Mouse (Mus musculus): Measurements from ENCODE around the gene Syngap1.

The Syngap1 gene

GRCm38 (mm10) chr17:26985503-26986179, 44.6 kb downstream of the Syngap1 start:
- DNase-seq (ENCODE audit: extremely low spot score, low spot score) = no peak

DNA sequence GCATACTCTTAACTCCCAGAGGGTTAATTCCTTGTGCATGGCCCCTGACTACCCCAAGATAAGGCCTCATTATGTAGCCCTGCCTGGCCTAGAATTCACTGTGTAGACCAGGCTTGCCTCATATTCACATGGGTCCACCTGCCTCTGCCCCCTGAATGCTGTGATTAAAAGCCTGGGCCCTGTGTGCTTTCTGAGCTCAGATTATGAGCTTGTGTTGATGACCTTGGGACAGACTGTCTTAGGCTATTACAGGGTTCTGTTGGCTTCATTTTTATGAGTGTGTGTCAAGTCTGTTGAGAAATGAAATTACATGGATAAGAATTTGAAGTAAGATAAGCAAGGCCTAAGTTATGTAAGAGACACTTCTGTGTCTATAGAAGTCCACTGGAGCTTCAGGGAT, 49.5 kb downstream of the Syngap1 start:
- no peak for DNase-seq (ENCODE audit: extremely low spot score, low spot score)

GRCm38 (mm10) chr17:26994410-26994809, 53.4 kb downstream of the Syngap1 start:
- DNase-seq (ENCODE audit: extremely low spot score, low spot score) = no peak

DNA sequence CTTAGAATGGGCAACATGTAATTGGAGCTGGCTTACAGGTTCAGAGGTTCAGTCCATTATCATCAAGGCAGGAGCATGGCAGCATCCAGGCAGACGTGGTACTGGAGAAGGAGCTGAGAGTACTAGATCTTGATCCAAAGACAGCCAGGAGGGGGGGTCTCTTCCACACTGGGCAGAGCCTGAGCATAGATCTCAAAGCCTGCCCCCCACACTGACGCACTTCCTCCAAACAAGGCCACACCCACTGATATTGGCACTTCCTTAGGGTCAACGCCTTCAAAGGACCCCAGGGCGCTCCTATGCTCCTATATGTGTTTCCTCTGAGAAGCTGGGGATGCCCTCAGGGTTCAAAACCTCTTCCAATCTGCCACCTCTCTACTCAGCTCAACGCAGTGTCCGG, 54.0 kb downstream of the Syngap1 start:
- DNase-seq (ENCODE audit: extremely low spot score, low spot score) = no peak

DNA sequence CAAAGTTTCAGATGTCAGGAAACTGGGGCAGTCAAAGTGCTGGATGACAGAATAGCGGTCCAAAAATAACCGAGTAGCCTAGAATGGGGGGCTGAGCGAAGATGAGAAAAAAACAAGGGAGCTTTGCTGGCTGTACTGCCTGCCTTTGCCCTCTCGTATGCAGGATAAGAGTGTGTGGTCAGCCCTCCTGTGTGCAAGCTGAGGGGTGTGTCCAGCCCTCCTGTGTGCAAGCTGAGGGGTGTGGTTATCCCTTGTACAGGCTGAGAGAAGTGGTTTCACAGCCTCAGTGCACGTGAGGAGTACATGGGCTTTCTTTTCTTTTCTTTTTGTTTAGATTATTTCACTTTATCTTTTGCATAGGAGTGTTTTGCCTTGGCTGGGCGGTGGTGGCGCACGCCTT, 54.5 kb downstream of the Syngap1 start:
- DNase-seq (ENCODE audit: extremely low spot score, low spot score) = no peak

GRCm38 (mm10) chr17:26997661-26998060, 56.6 kb downstream of the Syngap1 start:
- no peak for DNase-seq (ENCODE audit: extremely low spot score, low spot score)

DNA sequence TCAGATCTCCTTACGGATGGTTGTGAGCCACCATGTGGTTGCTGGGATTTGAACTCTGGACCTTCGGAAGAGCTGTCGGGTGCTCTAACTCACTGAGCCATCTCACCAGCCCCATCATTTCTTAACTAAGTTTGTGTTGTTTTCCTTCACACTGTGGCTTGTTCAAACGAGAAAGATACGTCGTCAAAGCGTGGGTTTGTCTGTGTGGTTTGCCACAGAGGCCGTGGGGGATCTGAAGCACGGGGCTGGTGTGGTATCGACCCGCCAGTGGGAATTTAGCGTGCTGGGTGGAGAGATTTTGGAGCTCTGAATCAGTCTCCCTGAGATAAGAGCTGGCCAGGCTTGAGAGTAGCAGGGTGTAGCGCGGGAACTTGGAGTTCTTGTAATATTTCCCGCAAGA, 57.2 kb downstream of the Syngap1 start:
- no peak for DNase-seq (ENCODE audit: extremely low spot score, low spot score)

DNA sequence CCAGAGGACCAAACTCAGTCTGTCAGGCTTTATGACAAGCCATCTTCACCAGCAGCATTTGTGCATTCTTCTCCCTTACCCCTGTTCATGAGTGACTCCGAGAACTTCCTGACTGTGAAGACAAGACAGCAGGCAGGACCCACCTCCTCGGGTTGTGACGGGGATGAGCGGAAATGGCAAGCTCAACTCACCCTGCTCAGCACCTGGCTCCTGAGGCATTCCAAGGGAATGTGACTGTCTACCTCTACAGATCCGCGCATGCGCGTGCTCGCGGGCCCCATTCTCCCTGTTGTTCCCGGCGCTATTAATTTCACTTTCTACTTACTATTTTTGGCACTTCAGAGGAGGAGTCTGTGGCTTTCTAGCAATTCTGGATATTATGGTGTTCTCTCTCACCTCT, 58.9 kb downstream of the Syngap1 start:
- DNase-seq (ENCODE audit: extremely low spot score, low spot score) = no peak

- no peak for DNase-seq (ENCODE audit: extremely low spot score, low spot score)
Measured at GRCm38 (mm10) chr17:27001151-27001550, 60.1 kb downstream of the Syngap1 start.

DNA sequence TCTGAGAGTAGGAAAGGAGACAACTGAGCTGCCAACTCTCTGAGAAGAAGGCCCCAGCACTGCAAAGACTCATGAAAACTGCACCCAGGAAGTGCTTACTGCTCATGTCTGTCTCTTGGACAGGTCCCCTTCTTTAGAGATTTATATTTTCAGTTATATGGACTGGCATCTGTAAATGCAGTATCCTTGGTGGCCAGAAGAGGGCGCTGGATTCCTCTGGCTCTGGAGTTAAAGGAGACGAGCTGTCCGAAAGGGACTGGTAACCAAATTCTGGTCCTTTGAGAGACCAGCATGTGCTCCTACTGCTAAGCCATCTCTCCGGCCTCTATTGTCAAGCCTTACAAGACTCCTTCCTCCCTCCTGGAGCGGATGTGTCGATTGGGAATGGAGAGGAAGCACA, 60.8 kb downstream of the Syngap1 start:
- peak; percentile 35 for DNase-seq (ENCODE audit: extremely low spot score, low spot score)

DNA sequence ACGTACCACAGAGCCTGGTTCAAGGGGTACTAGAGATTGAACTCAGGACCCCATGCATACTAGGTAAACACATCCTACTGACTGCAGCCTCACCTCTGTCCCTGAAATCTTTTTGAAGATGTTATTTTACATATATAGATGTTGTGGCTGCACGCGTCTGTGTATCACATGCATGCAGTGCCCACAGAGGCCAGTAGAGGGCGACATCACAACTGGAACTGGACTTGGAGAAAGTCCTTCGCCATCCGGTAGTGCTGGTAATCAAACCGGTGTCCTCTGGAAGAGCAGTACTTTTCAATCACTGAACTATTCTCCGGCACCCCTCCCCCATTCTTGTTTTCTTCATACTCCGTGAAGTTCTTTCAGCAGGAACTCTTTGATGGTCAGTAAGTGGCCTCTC, 63.4 kb downstream of the Syngap1 start:
- DNase-seq (ENCODE audit: extremely low spot score, low spot score) = peak; percentile 67

- DNase-seq (ENCODE audit: extremely low spot score, low spot score) = no peak
Measured at GRCm38 (mm10) chr17:27004903-27005485, 63.9 kb downstream of the Syngap1 start.

GRCm38 (mm10) chr17:27005644-27006043, 64.6 kb downstream of the Syngap1 start:
- no peak for DNase-seq (ENCODE audit: extremely low spot score, low spot score)

- DNase-seq (ENCODE audit: extremely low spot score, low spot score) = no peak
Measured at GRCm38 (mm10) chr17:27008277-27008676, 67.2 kb downstream of the Syngap1 start.

- no peak for DNase-seq (ENCODE audit: extremely low spot score, low spot score)
Measured at GRCm38 (mm10) chr17:27011167-27011566, 70.1 kb downstream of the Syngap1 start.

GRCm38 (mm10) chr17:27011998-27012672, 71.1 kb downstream of the Syngap1 start:
- DNase-seq (ENCODE audit: extremely low spot score, low spot score) = no peak

DNA sequence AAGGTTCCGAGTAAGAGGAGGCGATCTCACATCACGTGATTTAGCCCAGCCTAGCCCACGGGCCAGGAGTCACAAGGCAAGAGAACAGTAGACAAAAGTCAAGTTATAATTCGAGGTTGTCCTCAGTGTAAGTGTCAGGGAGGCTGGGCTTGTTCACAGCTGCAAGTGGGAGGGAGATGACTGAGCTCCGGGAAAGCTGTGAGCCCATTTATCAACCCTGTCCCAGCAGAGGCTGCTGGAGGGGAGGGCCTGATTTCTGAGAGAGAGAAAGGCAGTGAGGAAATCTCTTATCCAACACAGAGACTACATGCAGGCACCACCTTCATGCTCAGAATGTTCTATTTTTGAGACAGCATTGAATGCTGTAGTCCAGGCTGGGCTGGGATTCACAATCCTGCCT, 71.9 kb downstream of the Syngap1 start:
- DNase-seq (ENCODE audit: extremely low spot score, low spot score) = no peak

GRCm38 (mm10) chr17:27017564-27018499, 76.8 kb downstream of the Syngap1 start:
- peak; percentile 90 for DNase-seq (ENCODE audit: extremely low spot score, low spot score)

- no peak for DNase-seq (ENCODE audit: extremely low spot score, low spot score)
Measured at GRCm38 (mm10) chr17:27018555-27019196, 77.6 kb downstream of the Syngap1 start.

DNA sequence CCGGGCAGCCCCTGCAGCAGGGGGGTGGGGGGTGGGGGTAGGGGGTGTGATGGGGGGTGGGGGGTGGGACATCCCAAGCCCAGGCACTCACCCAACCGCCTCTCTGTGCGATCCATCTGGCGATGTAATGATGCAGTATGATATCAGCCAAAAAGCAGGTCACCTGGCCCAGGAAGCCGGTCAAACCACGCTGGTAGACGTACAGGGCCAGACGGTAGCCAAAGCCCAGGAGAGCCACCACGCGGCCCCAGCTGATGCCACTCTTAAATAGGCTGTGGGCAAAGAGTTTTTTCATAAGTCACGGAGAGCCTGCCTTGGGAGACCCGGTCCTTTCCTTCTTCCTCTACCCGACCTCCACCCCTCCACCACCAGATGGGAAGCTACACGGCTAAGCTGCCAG, 80.0 kb downstream of the Syngap1 start:
- DNase-seq (ENCODE audit: extremely low spot score, low spot score) = no peak

DNA sequence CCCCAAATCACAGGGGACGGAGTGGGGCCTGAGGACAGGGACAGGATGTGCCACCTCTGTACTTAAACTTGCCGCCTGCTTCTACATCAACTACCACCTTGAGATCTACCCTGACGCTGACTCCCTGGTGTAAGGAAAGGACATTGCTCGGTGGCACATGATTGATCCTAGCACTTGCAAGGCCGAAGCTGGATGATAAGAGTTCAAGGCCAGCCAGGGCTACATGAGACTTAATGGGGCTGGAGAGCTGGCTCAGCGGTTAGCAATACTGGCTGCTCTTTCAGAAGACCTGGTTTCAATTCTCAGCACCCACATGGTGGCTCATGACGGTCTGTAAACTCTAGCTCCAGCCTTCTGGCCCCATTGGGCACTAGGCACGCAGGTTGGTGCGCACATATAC, 80.7 kb downstream of the Syngap1 start:
- DNase-seq (ENCODE audit: extremely low spot score, low spot score) = no peak
